Mouse (Mus musculus) kidney, postnatal 14 days (tissue): ENCODE results near the gene Nap1l2.
A peak's percentile ranks its signal among the peaks of the same experiment; 100 is the strongest.
"Not testable (repeated sequence)": the region's sequence is repeated elsewhere in the genome, so short reads cannot be mapped to it uniquely, and the experiment has no call there.

ENCODE experiments used
- DNase-seq: peaks from one replicate; pipeline ENCODE4 v3.0.0; 2022; ENCODE audit warnings: mixed read lengths

Nap1l2 gene

GRCm38 (mm10) chrX:103186431-103186786 lies at the start of gene Nap1l2:
Nap1l2 (minus strand) TSS chrX:103186640.
- DNase-seq = peak; percentile 2

GRCm38 (mm10) chrX:103215251-103215650 lies 28.8 kb upstream of the Nap1l2 start:
- DNase-seq = no peak

- no peak for DNase-seq
Observed at GRCm38 (mm10) chrX:103186829-103187228, 389 bp upstream of the Nap1l2 start.

GRCm38 (mm10) chrX:103185781-103186430 lies 534 bp downstream of the Nap1l2 start:
- DNase-seq = no peak

GRCm38 (mm10) chrX:103183536-103183935 lies 2.9 kb downstream of the Nap1l2 start:
- DNase-seq = no peak

- no peak for DNase-seq
Observed at GRCm38 (mm10) chrX:103179771-103180558, 6.5 kb downstream of the Nap1l2 start.

GRCm38 (mm10) chrX:103164948-103165605 lies 21.4 kb downstream of the Nap1l2 start:
- not testable (repeated sequence) for DNase-seq

GRCm38 (mm10) chrX:103156134-103156533 lies 30.3 kb downstream of the Nap1l2 start:
- DNase-seq = no peak

GRCm38 (mm10) chrX:103138549-103138948 lies 47.9 kb downstream of the Nap1l2 start:
- DNase-seq = no peak
